Mouse (Mus musculus) small intestine, adult 2 months (tissue): ENCODE measurements at regions not wholly inside any gene's neighbourhood (a gene's known extent, or its start where the extent isn't known, plus 50 kb on each side); places are given as distances from the start of the nearest gene placed in this dataset.

Experiments used
- H3K27ac ChIP-seq: fragments of 200-500 bp; 2 replicates; pipeline ENCODE4 v1.5.1; 2012; ENCODE audit warnings: low read depth, low read length, control low read depth, inconsistent platforms; ENCODE audit not compliant: insufficient read depth
- H3K27me3 ChIP-seq: fragments of 200-500 bp; 2 replicates; pipeline ENCODE4 v1.6.1; 2012; ENCODE audit warnings: mild to moderate bottlenecking, moderate library complexity, low read length, inconsistent platforms; ENCODE audit not compliant: control insufficient read depth, insufficient read depth
- H3K36me3 ChIP-seq: fragments of 200-500 bp; 2 replicates; pipeline ENCODE4 v1.6.1; 2012; ENCODE audit warnings: mild to moderate bottlenecking, low read length, control low read depth, inconsistent platforms; ENCODE audit not compliant: control insufficient read depth, insufficient read depth
- H3K4me1 ChIP-seq: fragments of 200-500 bp; 2 replicates; pipeline ENCODE4 v1.6.1; 2012; ENCODE audit warnings: low read length, inconsistent platforms, mixed read lengths; ENCODE audit not compliant: control insufficient read depth, insufficient read depth, insufficient read length
- H3K4me3 ChIP-seq: fragments of 200-500 bp; 2 replicates; pipeline ENCODE4 v1.5.1; 2012; ENCODE audit warnings: low read depth, mild to moderate bottlenecking, control low read depth, inconsistent platforms, low read length, moderate library complexity
- CTCF ChIP-seq: fragments of 200-500 bp; IDR thresholded peaks from 2 replicates; pipeline ENCODE4 v1.5.1; 2012; ENCODE audit warnings: low read depth, mild to moderate bottlenecking, control low read depth, inconsistent platforms, low read length, moderate library complexity, mixed read lengths; ENCODE audit not compliant: insufficient replicate concordance, insufficient read length; ENCODE audit errors: extremely low read depth
- POLR2A ChIP-seq: fragments of 200-500 bp; IDR thresholded peaks from 2 replicates; pipeline ENCODE4 v1.6.1; 2012; ENCODE audit warnings: low read depth, mild to moderate bottlenecking, control low read depth, inconsistent platforms, low read length, moderate library complexity
- WGBS: fragments of 180-500 bp; shearing (Covaris S2); methylation state at CpG from one replicate; pipeline ENCODE4 v1.1.7; 2018; 5-methylcytosine and 5-hydroxymethylcytosine counted together

DNA sequence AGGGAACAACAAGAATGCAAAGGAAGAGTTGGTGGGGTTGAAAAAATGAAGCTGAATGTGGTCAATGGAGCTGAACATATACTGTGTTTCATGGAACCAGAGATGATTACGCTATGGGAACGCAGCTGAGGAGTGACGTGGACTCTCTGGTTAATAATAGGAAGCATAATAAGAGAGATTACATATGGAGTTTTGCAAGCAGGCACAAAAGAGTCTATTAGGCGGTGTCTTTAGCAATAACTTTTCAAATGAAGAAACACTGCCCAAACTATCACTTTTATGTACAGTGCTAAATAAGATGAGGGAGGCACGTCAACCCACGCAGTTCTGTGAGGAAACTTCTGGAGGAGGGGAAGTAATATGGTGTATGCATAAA is 172.4 kb upstream of the Cited2 start:
- WGBS: 91% methylated on average over 6 of the region's 6 CpGs
- no peak overlapping the region for H3K27ac ChIP-seq
- no peaks in the 10 kb centered on the region for H3K27me3 ChIP-seq
- H3K4me3 ChIP-seq: no peak overlapping the region
- TF ChIP-seq CTCF (no peak), POLR2A (no peak)
- no peaks in the 10 kb centered on the region for H3K36me3 ChIP-seq
- H3K4me1 ChIP-seq: no peaks in the 10 kb centered on the region; the same call in 1 of the 2 replicates

DNA sequence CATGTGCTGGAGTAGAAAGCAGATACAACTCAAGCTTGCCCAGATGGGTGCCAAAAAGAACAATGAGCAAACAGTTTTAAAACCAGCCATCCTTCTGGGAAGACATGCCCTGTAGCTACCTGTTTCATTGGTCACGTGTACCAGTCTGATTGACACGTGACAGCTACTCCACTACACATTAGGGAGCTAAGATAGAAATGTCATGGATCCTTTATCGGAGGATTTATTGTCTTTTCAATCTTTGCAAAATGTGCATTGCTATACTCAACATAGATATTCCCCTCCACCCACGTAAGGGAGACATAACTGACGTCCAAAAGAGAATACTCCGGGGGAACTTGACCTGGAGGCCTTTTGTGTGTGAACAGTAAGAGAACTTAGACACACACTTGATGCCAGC is 171.1 kb upstream of the Cited2 start:
- no peak for TF ChIP-seq POLR2A
- TF ChIP-seq CTCF: no peak
- 86% methylated on average over 6 of the region's 6 CpGs for WGBS
- H3K27ac ChIP-seq: no peak overlapping the region
- H3K36me3 ChIP-seq: no peaks in the 10 kb centered on the region
- H3K4me3 ChIP-seq: no peak overlapping the region
- no peaks in the 10 kb centered on the region; the same call in 1 of the 2 replicates for H3K4me1 ChIP-seq
- H3K27me3 ChIP-seq: no peaks in the 10 kb centered on the region

DNA sequence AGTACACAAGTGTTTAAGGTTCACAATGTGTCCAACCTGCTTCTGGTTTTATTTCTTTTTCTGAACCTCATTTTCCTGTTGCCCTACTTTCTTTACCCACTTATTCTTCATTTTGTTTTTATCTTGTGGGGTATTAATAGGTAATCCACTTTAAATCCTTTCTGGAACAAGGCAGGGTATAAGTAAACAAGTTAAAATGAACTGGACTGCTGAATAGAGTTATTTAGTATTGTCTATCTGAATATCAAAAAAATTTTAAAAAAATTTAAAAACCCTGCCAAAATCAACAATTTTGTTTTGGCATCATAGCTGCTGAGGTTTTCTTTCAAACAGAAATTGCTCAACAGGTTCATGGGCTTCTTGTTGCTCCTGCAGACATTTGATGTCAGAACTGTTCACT is 170.7 kb upstream of the Cited2 start:
- H3K36me3 ChIP-seq: no peaks in the 10 kb centered on the region
- H3K27me3 ChIP-seq: no peaks in the 10 kb centered on the region
- H3K4me1 ChIP-seq: no peaks in the 10 kb centered on the region; the same call in 1 of the 2 replicates
- no peak overlapping the region for H3K27ac ChIP-seq
- H3K4me3 ChIP-seq: no peak overlapping the region
- no peak for TF ChIP-seq POLR2A
- no peak for TF ChIP-seq CTCF

DNA sequence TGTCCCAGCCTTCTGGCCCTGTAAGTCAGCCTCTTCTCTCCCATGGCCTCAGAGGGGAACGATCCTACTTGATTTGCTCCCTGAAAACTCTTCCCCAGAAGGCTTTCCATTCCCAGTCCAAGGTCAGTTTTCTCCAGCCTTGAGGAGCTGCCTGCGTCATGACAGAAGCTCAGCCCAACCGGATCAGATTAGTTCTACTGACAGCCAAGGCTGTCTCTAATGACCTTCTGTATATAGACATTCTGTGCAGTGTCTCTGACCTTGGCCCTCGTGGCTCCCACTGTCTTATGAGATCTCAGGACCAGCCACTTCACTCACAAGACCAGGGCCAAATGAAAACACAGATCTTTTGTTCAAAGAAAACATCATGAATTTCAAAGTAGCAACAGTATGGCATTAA is 166.6 kb upstream of the Cited2 start:
- no peaks in the 10 kb centered on the region for H3K4me1 ChIP-seq
- 78% methylated on average over 4 of the region's 4 CpGs for WGBS
- no peak overlapping the region for H3K4me3 ChIP-seq
- H3K36me3 ChIP-seq: no peaks in the 10 kb centered on the region
- H3K27ac ChIP-seq: no peak overlapping the region
- TF ChIP-seq CTCF: no peak
- no peak for TF ChIP-seq POLR2A
- H3K27me3 ChIP-seq: no peaks in the 10 kb centered on the region

DNA sequence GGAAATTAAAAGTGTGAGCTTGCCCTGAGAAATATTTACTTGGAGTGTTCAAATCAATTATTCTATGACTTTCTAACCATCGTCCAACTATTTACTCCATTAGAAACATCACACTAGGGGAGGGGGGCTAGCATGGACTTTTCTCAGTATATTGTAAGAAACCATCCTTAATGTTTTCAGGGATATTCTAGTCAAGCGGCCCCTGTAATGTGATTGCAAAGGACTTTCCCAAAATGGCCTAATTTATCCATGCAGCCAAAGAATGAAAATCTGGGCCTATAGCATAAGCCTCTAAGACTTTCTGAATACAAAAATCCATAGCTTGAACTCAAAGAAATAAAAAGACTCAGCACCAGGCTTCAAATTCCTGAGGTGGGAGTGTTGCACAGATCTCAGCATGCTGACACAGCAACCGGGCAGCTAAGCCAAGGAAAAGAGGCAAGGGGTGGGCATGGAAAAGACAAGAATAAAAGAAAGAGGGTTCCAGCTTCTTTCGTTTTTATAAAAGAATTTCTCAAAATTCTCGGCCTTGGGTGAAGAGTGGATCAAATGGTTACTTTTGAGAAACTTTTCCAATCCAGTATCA is 163.6 kb upstream of the Cited2 start:
- Histone ChIP-seq H3K4me3 (no peak overlapping the region), H3K36me3 (no peaks in the 10 kb centered on the region), H3K27ac (no peak overlapping the region), H3K27me3 (no peaks in the 10 kb centered on the region), H3K4me1 (no peaks in the 10 kb centered on the region)
- TF ChIP-seq POLR2A: no peak
- no peak for TF ChIP-seq CTCF
- 89% methylated on average over 5 of the region's 5 CpGs for WGBS

DNA sequence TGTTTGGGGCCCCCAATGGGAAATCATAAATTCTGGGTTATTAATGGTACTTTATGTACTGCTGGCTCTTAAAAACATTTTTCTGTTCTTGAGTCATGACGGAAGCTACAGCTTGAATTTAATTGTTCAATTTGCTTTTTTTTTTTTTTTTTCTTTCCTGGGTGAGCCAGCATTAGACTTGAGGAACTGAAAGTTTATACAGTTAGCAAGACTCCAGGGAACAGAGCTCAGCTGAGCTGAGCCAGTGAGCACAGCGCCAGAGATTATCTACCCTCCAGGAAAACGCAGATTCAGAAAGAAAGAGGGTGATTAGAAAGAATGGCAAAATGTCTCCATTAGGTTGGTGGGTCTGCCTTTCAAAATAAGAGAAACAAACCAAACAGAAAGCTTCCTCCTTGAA is 163.0 kb upstream of the Cited2 start:
- 0 out of 2 replicates have a peak overlapping the region, but pooled peaks have one; percentile 0 for H3K27ac ChIP-seq
- WGBS: 63% methylated on average over 3 of the region's 3 CpGs
- H3K4me3 ChIP-seq: no peak overlapping the region
- H3K36me3 ChIP-seq: no peaks in the 10 kb centered on the region
- no peaks in the 10 kb centered on the region for H3K4me1 ChIP-seq
- TF ChIP-seq POLR2A: no peak
- no peaks in the 10 kb centered on the region for H3K27me3 ChIP-seq

DNA sequence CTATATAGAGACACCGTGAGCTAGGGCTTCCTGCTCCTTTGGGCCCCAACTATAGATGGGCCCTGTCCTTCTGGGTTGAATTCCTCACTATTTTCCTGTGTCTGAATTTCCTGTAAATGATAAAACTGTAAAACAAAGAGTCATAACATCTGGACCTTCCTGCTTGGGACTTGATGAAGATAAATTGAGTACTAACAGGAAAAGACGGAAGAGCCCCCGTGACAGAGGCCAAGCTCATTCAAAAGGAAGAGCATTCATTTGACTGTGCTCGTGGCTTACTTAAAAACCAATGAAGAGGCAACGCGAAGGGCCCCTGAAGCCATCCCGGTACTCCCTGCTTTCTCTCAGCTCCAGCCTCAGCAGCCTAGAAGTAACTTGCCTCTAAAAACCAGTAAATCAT is 161.6 kb upstream of the Cited2 start:
- TF ChIP-seq POLR2A (no peak), CTCF (no peak)
- no peaks in the 10 kb centered on the region for H3K36me3 ChIP-seq
- H3K27me3 ChIP-seq: no peaks in the 10 kb centered on the region
- H3K4me3 ChIP-seq: no peak overlapping the region
- WGBS: 80% methylated on average over 7 of the region's 7 CpGs
- H3K27ac ChIP-seq: no peak overlapping the region
- H3K4me1 ChIP-seq: no peaks in the 10 kb centered on the region

DNA sequence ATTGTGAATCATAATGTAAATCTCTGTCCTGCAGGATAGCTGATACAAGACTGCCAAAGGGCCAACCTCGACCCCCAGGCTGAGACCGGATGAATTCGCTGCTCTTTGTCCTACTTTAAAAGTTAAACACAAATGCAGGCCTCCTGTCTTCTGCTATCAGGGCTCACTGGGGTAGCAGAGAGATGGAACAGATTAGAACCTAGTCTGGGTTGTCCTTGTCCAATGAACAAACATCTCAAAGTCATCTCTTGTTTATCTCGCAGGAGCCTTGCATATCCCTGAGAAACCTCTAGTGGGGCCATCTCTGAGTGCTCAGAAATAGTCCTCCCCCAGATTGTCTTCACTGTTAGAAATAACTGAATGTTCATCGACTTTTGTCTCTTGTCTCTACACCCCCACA is 161.0 kb upstream of the Cited2 start:
- whole genome bisulfite sequencing: 87% methylated on average over 5 of the region's 5 CpGs
- no peak for TF ChIP-seq POLR2A
- no peak for TF ChIP-seq CTCF
- Histone ChIP-seq H3K4me1 (no peaks in the 10 kb centered on the region), H3K27me3 (no peaks in the 10 kb centered on the region), H3K36me3 (no peaks in the 10 kb centered on the region), H3K27ac (no peak overlapping the region), H3K4me3 (no peak overlapping the region)
